Mouse (Mus musculus) hindbrain, embryonic 13.5 days (tissue): ENCODE results near the gene Rfx4. TPM values are rescaled to one million over a fixed set of nuclear protein-coding genes. Genes with fewer than 3 reads are reported as not detected.

ENCODE experiments used
- ATAC-seq: fragments of 200-750 bp; cut with Nextera tagmentation; 2 replicates; pipeline ENCODE4 v1.8.0; 2017; ENCODE audit warnings: moderate TSS enrichment; ENCODE audit not compliant: low FRiP score
- H3K27ac ChIP-seq: fragments of 300-500 bp; sonication (generic); 2 replicates; pipeline ENCODE4 v1.5.1; 2015; ENCODE audit warnings: inconsistent platforms, mild to moderate bottlenecking, moderate library complexity
- H3K27me3 ChIP-seq: fragments of 300-500 bp; sonication (generic); 2 replicates; pipeline ENCODE4 v1.6.1; 2015; ENCODE audit warnings: mild to moderate bottlenecking, inconsistent platforms
- H3K36me3 ChIP-seq: fragments of 300-500 bp; sonication (generic); 2 replicates; pipeline ENCODE4 v1.6.1; 2015; ENCODE audit warnings: mild to moderate bottlenecking, inconsistent platforms
- H3K4me1 ChIP-seq: fragments of 300-500 bp; sonication (generic); replicated peaks from 2 replicates; pipeline ENCODE4 v1.6.1; 2015; ENCODE audit warnings: inconsistent platforms
- H3K4me2 ChIP-seq: fragments of 300-500 bp; sonication (generic); 2 replicates; pipeline ENCODE4 v1.6.1; 2015; ENCODE audit warnings: inconsistent platforms, mild to moderate bottlenecking, moderate library complexity
- H3K4me3 ChIP-seq: fragments of 300-500 bp; sonication (generic); 2 replicates; pipeline ENCODE4 v1.5.1; 2015; ENCODE audit warnings: mild to moderate bottlenecking, inconsistent platforms
- H3K9ac ChIP-seq: fragments of 300-500 bp; sonication (generic); 2 replicates; pipeline ENCODE4 v1.6.1; 2015; ENCODE audit warnings: mild to moderate bottlenecking, inconsistent platforms
- H3K9me3 ChIP-seq: fragments of 300-500 bp; sonication (generic); 2 replicates; pipeline ENCODE4 v1.6.1; 2016; ENCODE audit warnings: inconsistent platforms
- WGBS: fragments of 180-500 bp; shearing (Covaris S2); methylation state at CpG from one replicate; pipeline ENCODE4 v1.1.7; 2015; 5-methylcytosine and 5-hydroxymethylcytosine counted together
- polyA plus RNA-seq: library from polyadenylated mRNA; unstranded; fragments of >200 nt; fragmentation: Nextera tagmentation; extraction: Ambion mirVana; gene quantifications from 2 replicates; pipeline ENCODE4 v1.2.1, GENCODE M21; 2015

Gene Rfx4
- polyA plus RNA-seq, 1 experiment from 2014 or later: 25.1 TPM

- no peak overlapping the region for H3K9ac ChIP-seq
- no peaks in the 10 kb centered on the region for H3K9me3 ChIP-seq
- H3K4me2 ChIP-seq: no peak overlapping the region
- H3K4me1 ChIP-seq: peaks cover 14% of the 10 kb centered on the region
- H3K36me3 ChIP-seq: no peaks in the 10 kb centered on the region
- no peak for ATAC-seq
- no peak overlapping the region for H3K27ac ChIP-seq
- H3K4me3 ChIP-seq: no peak overlapping the region
- 84% methylated on average over 6 of the region's 6 CpGs for WGBS
- no peaks in the 10 kb centered on the region for H3K27me3 ChIP-seq
These were observed 45.7 kb downstream of the Rfx4 start for GRCm38 (mm10) chr10:84801521-84801920.

DNA sequence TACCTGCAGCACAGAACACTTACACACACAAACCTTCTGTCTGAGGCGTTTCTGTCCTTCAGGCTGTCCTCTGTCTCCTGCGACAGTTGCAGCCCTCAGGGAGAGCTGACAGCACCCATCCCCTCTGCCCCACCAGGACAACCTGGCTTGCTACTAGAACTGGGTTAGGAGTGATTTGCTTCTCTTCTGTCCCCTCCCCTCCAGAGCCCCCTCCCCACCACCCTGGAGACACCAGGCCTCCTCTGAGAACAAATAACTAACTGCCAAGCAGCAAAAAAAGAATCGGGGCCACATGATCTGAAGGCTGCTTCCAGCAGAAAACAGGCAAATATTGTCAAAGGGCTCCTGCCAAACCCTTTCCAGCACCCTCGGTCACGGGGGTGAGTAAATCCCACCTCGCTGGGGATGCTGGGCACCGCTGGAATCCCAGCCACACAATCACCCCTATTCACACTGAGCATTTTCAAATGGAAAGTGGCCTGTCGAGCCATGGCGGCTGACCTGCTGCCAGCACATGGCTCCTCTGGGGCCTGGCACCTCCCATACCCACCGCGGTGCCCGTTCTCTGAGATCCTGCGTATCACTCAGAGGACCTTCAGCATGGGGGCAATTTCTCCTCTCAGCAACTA is 47.5 kb downstream of the Rfx4 start:
- H3K36me3 ChIP-seq: no peaks in the 10 kb centered on the region
- no peaks in the 10 kb centered on the region for H3K9me3 ChIP-seq
- H3K27ac ChIP-seq: peak overlapping the region; percentile 35; the same call in 1 of the 2 replicates
- H3K9ac ChIP-seq: no peak overlapping the region
- ATAC-seq: peak; percentile 40; the same call in 1 of the 2 replicates
- H3K27me3 ChIP-seq: no peaks in the 10 kb centered on the region
- H3K4me3 ChIP-seq: no peak overlapping the region
- H3K4me1 ChIP-seq: peaks cover 14% of the 10 kb centered on the region
- 59% methylated on average over 13 of the region's 13 CpGs for WGBS
- no peak overlapping the region for H3K4me2 ChIP-seq

- Histone ChIP-seq H3K27ac (no peak overlapping the region), H3K9me3 (no peaks in the 10 kb centered on the region), H3K36me3 (no peaks in the 10 kb centered on the region), H3K9ac (no peak overlapping the region), H3K4me2 (no peak overlapping the region), H3K4me3 (no peak overlapping the region), H3K27me3 (no peaks in the 10 kb centered on the region), H3K4me1 (peaks cover 17% of the 10 kb centered on the region)
- no peak for ATAC-seq
- WGBS: 83% methylated on average over 3 of the region's 3 CpGs
These were observed 49.7 kb downstream of the Rfx4 start for GRCm38 (mm10) chr10:84805576-84805975.

DNA sequence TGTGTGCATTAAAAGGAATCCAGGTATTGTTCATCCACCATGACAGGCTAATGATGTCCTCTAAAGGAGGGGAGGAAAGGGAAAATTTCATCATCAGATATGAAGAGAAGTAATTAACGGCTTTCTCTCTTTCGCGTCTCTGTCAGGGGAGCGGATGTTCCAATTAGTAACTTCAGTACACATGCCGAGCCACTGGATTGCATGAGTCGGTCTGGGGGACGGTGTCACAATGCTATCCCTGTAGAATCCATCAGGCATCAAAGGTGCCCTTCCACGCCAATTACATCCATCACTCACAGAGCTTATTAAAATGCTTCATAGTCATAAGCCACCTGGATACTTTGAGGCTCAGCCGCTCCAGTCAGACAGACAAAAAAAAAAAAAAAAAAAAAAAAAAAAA is 51.3 kb downstream of the Rfx4 start:
- 46% methylated on average over 9 of the region's 9 CpGs for WGBS
- Histone ChIP-seq H3K9me3 (no peaks in the 10 kb centered on the region), H3K4me2 (no peak overlapping the region), H3K4me3 (no peak overlapping the region), H3K27ac (peak overlapping the region; percentile 30), H3K9ac (no peak overlapping the region), H3K4me1 (peaks cover 19% of the 10 kb centered on the region), H3K36me3 (no peaks in the 10 kb centered on the region), H3K27me3 (no peaks in the 10 kb centered on the region)
- no peak for ATAC-seq

DNA sequence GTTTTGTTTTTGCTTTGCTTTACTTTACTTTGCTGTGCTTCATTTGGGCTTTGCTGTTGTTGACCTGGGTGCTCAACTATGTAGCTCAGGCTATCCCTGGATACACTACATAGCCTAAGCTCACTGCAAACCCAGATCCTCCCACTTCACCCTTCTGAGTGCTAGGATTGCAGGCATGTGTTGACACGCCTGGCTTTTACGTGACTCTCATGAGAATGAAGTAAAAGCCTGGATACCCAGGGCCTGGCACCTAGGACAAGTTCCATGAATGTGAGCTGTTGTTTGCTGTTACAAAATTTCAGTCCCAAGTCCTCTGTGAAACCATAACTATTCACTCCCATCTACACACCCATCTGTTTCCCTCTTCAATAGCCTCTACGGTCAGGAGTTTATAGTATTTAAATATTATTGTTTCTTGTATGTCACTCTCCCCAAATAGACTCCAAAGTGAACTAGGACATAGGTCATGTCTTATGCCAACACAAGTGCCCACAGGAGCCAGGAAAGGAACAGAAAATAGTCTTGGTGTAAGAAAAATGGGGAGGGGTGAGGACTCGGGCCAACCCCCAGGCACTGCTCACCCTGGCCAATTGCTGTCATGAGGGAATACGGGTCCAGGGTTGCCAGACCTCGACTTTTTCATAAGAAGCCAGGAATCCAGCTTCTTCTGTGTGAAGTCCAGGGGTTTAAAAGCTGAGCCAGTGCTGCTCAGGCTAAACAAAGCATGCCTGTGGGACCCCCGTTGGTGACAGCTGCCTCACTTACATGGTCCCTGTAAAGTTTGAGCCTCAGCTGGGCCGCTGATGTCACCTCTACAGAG is 54.4 kb downstream of the Rfx4 start:
- 66% methylated on average over 8 of the region's 8 CpGs for WGBS
- no peak; the same call in 1 of the 2 replicates for ATAC-seq

DNA sequence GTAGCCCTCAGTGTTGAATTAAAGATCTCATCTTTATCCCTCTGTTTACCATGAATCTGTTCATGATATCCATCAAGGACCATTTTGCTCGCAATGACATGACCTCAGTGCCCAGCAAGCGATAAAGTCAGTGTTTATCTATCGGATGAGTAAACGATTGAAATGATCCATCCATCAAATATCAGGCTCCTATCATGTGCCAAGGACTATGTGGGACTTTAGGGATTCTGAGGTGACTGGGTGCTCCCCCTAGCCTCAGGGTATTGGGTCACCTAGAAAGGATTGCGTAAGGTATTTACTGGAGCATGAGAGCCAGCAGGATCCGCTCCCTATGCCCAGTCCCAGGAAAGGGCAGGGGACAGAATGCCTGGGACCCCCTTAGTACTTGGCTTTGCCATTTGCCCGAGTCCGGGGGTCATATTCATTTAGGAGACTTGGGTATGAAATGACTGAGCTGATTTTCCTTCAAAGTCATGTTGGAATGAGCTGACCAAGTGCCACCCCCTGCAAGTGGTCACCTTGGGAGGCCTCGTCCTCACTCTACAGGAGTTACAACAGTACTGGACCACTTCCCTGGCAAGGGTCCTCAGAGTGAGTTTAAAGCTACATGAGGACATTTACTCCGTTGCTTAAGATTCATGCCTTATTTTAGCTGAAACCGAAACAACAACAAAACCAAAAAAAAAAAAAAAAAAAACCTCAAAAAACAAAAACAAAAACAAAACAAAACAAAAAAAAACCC is 55.5 kb downstream of the Rfx4 start:
- Histone ChIP-seq H3K4me1 (peaks cover 5% of the 10 kb centered on the region; the same call in 1 of the 2 replicates), H3K4me2 (no peak overlapping the region), H3K9ac (no peak overlapping the region), H3K27ac (no peak overlapping the region), H3K9me3 (no peaks in the 10 kb centered on the region), H3K36me3 (no peaks in the 10 kb centered on the region), H3K27me3 (no peaks in the 10 kb centered on the region), H3K4me3 (no peak overlapping the region)
- 90% methylated on average over 11 of the region's 11 CpGs for WGBS
- no peak for ATAC-seq

More for the DNA sequence above, 54.4 kb downstream of the Rfx4 start:
- Histone ChIP-seq H3K9me3 (no peaks in the 10 kb centered on the region), H3K27me3 (no peaks in the 10 kb centered on the region), H3K4me2 (no peak overlapping the region), H3K4me3 (no peak overlapping the region), H3K4me1 (peaks cover 5% of the 10 kb centered on the region; the same call in 1 of the 2 replicates), H3K27ac (no peak overlapping the region), H3K9ac (no peak overlapping the region), H3K36me3 (no peaks in the 10 kb centered on the region)

DNA sequence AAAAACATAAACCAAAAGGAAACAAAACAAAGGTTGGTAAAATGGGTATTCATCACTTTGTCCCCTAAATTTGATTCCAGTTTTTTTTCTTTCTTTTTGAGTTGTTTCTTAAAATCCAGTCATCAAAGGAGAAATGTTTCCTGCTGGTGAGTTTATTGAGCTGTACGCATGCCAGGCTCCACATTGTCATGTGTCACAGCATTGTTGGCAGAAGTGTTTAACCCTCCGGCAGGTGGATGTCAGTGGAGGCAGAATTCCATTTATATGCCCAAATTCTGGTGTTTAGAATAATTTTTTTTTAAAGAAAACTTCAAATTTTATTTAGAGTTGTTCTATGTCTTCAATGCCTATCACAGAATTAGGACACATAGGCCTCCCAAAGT is 56.0 kb downstream of the Rfx4 start:
- 69% methylated on average over 2 of the region's 2 CpGs for WGBS
- no peak overlapping the region for H3K9ac ChIP-seq
- no peak for ATAC-seq
- H3K4me2 ChIP-seq: no peak overlapping the region
- H3K9me3 ChIP-seq: no peaks in the 10 kb centered on the region
- H3K27me3 ChIP-seq: no peaks in the 10 kb centered on the region
- peaks cover 5% of the 10 kb centered on the region; the same call in 1 of the 2 replicates for H3K4me1 ChIP-seq
- no peak overlapping the region for H3K27ac ChIP-seq
- no peak overlapping the region for H3K4me3 ChIP-seq
- no peaks in the 10 kb centered on the region for H3K36me3 ChIP-seq

DNA sequence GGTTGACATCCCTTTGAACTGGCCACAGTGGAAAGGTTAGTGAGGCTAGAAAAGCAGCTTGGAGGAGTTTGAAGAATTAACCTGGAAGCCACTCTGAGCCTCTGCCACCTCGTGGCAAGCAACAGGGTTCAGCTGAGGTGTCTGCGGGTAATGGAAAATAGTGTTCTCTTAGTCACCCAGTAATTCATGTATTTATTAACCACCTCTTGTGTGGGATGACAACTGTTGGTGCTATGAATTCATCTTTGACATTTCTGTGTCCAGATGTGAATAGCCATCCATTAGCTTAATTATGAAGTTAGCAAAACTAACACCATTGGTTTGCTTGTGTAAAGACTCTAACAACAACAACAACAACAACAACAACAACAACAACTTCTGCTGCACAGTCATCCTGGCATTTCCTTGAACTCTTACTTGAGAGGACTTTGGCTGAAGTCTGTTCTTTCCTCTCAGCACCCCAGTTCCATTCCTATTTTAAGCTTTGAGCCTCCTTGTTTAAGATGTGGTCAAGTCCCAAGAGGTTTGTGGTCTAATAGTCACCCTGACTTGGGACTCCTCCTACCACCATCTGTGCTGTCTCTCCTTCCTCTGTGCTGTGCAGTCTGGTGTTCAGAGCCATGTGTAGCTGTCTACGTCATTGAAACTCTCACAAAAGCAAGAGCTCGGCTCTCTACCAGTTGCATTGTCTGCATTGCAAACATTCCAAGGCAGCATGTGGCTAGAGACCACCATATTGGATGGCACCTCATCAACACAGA is 60.0 kb downstream of the Rfx4 start:
- no peaks in the 10 kb centered on the region for H3K27me3 ChIP-seq
- peaks cover 3% of the 10 kb centered on the region; the same call in 1 of the 2 replicates for H3K4me1 ChIP-seq
- 59% methylated on average over 4 of the region's 4 CpGs for WGBS
- no peaks in the 10 kb centered on the region for H3K36me3 ChIP-seq
- no peak overlapping the region for H3K4me3 ChIP-seq
- no peak overlapping the region for H3K9ac ChIP-seq
- no peak overlapping the region for H3K27ac ChIP-seq
- no peak overlapping the region for H3K4me2 ChIP-seq
- no peak for ATAC-seq
- no peaks in the 10 kb centered on the region for H3K9me3 ChIP-seq

GRCm38 (mm10) chr10:84817086-84817869 is 61.4 kb downstream of the Rfx4 start:
- Histone ChIP-seq H3K4me1 (peaks cover 7% of the 10 kb centered on the region), H3K9ac (no peak overlapping the region), H3K27ac (no peak overlapping the region), H3K4me2 (no peak overlapping the region), H3K36me3 (no peaks in the 10 kb centered on the region), H3K27me3 (no peaks in the 10 kb centered on the region), H3K9me3 (no peaks in the 10 kb centered on the region), H3K4me3 (no peak overlapping the region)
- 87% methylated on average over 7 of the region's 7 CpGs for WGBS
- ATAC-seq: no peak

- H3K9me3 ChIP-seq: no peaks in the 10 kb centered on the region
- H3K9ac ChIP-seq: no peak overlapping the region
- H3K27me3 ChIP-seq: no peaks in the 10 kb centered on the region
- 65% methylated on average over 6 of the region's 6 CpGs for WGBS
- no peak overlapping the region for H3K27ac ChIP-seq
- H3K36me3 ChIP-seq: no peaks in the 10 kb centered on the region
- H3K4me3 ChIP-seq: no peak overlapping the region
- no peak overlapping the region for H3K4me2 ChIP-seq
- ATAC-seq: no peak
- H3K4me1 ChIP-seq: peaks cover 24% of the 10 kb centered on the region
These were observed 63.8 kb downstream of the Rfx4 start for GRCm38 (mm10) chr10:84819669-84820068.

DNA sequence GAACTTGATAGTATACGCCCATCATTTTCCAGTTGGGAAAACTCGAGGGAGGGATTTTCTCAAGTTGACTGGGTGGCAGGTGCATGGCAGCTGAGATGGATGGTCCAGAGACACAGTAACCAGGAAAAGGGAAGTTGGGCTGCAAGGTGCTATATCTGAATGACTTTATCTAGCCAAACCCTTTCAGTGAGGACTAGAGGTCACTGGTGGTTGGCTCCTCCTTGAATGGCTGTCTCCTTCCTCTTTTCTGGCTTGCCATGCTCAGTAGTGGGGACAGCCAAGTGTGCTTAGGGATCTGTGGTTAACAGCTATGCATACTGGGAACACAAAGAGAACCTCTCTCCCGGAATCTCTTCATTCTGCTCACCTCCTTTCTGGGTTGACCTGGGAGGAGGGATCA is 64.4 kb downstream of the Rfx4 start:
- H3K4me3 ChIP-seq: no peak overlapping the region
- H3K27me3 ChIP-seq: no peaks in the 10 kb centered on the region
- no peak overlapping the region for H3K4me2 ChIP-seq
- 62% methylated on average over 3 of the region's 3 CpGs for WGBS
- ATAC-seq: no peak
- no peak overlapping the region for H3K27ac ChIP-seq
- peaks cover 27% of the 10 kb centered on the region for H3K4me1 ChIP-seq
- no peaks in the 10 kb centered on the region for H3K36me3 ChIP-seq
- H3K9me3 ChIP-seq: no peaks in the 10 kb centered on the region
- no peak overlapping the region for H3K9ac ChIP-seq
